Mouse (Mus musculus) neutrophil, adult 83 days (primary cell): Measurements from ENCODE around the gene D5Ertd577e. TPM values are rescaled to one million over a fixed set of nuclear protein-coding genes. Genes with fewer than 3 reads are reported as not detected.

ENCODE experiments used
- total RNA-seq, 2 experiments: library from RNA; stranded (reverse); gene quantifications; one replicate each; pipeline ENCODE4 v1.2.4; 2023

D5Ertd577e gene
- not detected for total RNA-seq

GRCm38 (mm10) chr5:95456506-95456905, at the start of gene D5Ertd577e:
D5Ertd577e (plus strand) TSS chr5:95456806.

GRCm38 (mm10) chr5:95510458-95510857, 53.9 kb downstream of the D5Ertd577e start, which contains the start of gene Gm3286:
Gm3286 (plus strand) TSS chr5:95510758.

Other genes starting within 250 kb of the D5Ertd577e start
- not detected for gene Gm10424, start 184.0 kb upstream of the D5Ertd577e start, total RNA-seq
- not detected for gene Gm3259, start 150.9 kb upstream of the D5Ertd577e start, total RNA-seq
- not detected for gene Gm3286, start 54.0 kb downstream of the D5Ertd577e start, total RNA-seq
- not detected for gene Gm7971, start 138.1 kb downstream of the D5Ertd577e start, total RNA-seq